Mouse (Mus musculus) E14TG2a.4 (cell line): ENCODE data around the gene Hap1.

Source experiments
- CTCF ChIP-seq: conservative IDR thresholded peaks from 2 replicates; pipeline ENCODE4 v1.5.1; 2014; ENCODE audit warnings: low read length
- NANOG ChIP-seq: IDR thresholded peaks from 2 replicates; pipeline ENCODE4 v1.6.1; 2014; ENCODE audit warnings: borderline replicate concordance, low read length, mixed read lengths
- POU5F1 ChIP-seq: IDR thresholded peaks from 2 replicates; pipeline ENCODE4 v1.6.1; 2014; ENCODE audit warnings: low read length, borderline replicate concordance

DNA sequence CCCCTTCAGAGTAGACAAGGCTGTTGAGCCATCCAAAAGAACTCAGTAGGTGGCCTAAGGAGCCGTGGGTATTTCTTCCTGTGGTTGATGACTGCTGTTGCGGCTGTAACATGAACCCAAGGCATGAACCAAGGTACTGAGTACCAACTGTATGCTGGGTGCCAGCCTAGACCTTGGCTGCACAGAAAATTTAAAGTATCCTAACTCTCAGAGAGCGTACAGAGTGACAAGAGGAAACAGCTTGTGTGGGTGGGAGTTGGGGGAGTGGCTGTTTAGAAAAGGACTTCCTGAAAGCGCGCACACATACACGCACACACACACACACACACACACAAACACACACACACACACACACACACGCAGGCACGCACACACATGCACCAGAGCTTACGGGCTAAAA, 43.4 kb upstream of the Hap1 start:
- TF ChIP-seq CTCF: no peak
- no peak for TF ChIP-seq POU5F1
- no peak for TF ChIP-seq NANOG
